Mouse (Mus musculus) adrenal gland, adult 8-10 months (tissue): ENCODE results near the gene Ciita. TPM values are rescaled to one million over a fixed set of nuclear protein-coding genes. Genes with fewer than 3 reads are reported as not detected.

ENCODE experiments used
- DNase-seq: peaks from one replicate; pipeline ENCODE4 v3.0.0; 2022
- total RNA-seq, 4 experiments: library from RNA; stranded (reverse); gene quantifications; 2 replicates each; pipeline ENCODE4 v1.2.4; 2022

Ciita gene
- total RNA-seq = 1 to 10 TPM; 1.8 to 6.0 (median 4.7) TPM

GRCm38 (mm10) chr16:10479857-10480256 is at the start of gene Ciita:
TSS of gene Ciita (plus strand) at chr16:10480059.
- DNase-seq = no peak

GRCm38 (mm10) chr16:10431911-10432310 is 47.9 kb upstream of the Ciita start:
- DNase-seq = no peak

- no peak for DNase-seq
Measured at GRCm38 (mm10) chr16:10432387-10432786, 47.5 kb upstream of the Ciita start.

GRCm38 (mm10) chr16:10433344-10433743 is 46.5 kb upstream of the Ciita start:
- no peak for DNase-seq

- DNase-seq = no peak
Measured at GRCm38 (mm10) chr16:10436166-10436565, 43.7 kb upstream of the Ciita start.

- DNase-seq = no peak
Measured at GRCm38 (mm10) chr16:10438055-10438454, 41.8 kb upstream of the Ciita start.

GRCm38 (mm10) chr16:10441328-10441727 is 38.5 kb upstream of the Ciita start:
- DNase-seq = no peak

GRCm38 (mm10) chr16:10441761-10442160 is 38.1 kb upstream of the Ciita start:
- DNase-seq = no peak

GRCm38 (mm10) chr16:10443723-10444122 is 36.1 kb upstream of the Ciita start:
- DNase-seq = no peak

- DNase-seq = no peak
Measured at GRCm38 (mm10) chr16:10446573-10447263, 33.1 kb upstream of the Ciita start.

GRCm38 (mm10) chr16:10447264-10447594 is 32.6 kb upstream of the Ciita start, which contains the start of gene Tvp23a:
TSS of gene Tvp23a (minus strand) at chr16:10447362.
- peak; percentile 20 for DNase-seq

GRCm38 (mm10) chr16:10447781-10448180 is 32.1 kb upstream of the Ciita start:
- no peak for DNase-seq

GRCm38 (mm10) chr16:10448931-10449330 is 30.9 kb upstream of the Ciita start:
- DNase-seq = no peak

GRCm38 (mm10) chr16:10451906-10452305 is 28.0 kb upstream of the Ciita start:
- no peak for DNase-seq

GRCm38 (mm10) chr16:10452445-10452896 is 27.4 kb upstream of the Ciita start:
- peak; percentile 87 for DNase-seq

GRCm38 (mm10) chr16:10453872-10454582 is 25.8 kb upstream of the Ciita start:
- no peak for DNase-seq

- DNase-seq = no peak
Measured at GRCm38 (mm10) chr16:10454583-10454974, 25.3 kb upstream of the Ciita start.

GRCm38 (mm10) chr16:10460188-10460587 is 19.7 kb upstream of the Ciita start:
- DNase-seq = no peak

- DNase-seq = no peak
Measured at GRCm38 (mm10) chr16:10461178-10461577, 18.7 kb upstream of the Ciita start.

- DNase-seq = no peak
Measured at GRCm38 (mm10) chr16:10465011-10465681, 14.7 kb upstream of the Ciita start.

GRCm38 (mm10) chr16:10467391-10468107 is 12.3 kb upstream of the Ciita start:
- DNase-seq = no peak

- DNase-seq = no peak
Measured at GRCm38 (mm10) chr16:10468201-10468600, 11.7 kb upstream of the Ciita start.

GRCm38 (mm10) chr16:10471950-10472349 is 7.9 kb upstream of the Ciita start:
- DNase-seq = no peak
